Comparison of ENCODE assay signal across 8 mouse cellular contexts in genomic region chr6:87466221-87466620, GRCm38 (mm10). TPM values are rescaled to one million over a fixed set of nuclear protein-coding genes. Genes with fewer than 3 reads are reported as not detected.
DNase-seq lines count a peak whose midpoint lies in the region; ATAC-seq and TF ChIP-seq lines count a peak whose summit lies in the region.

No protein-coding gene starts in this region.

- H3K27ac ChIP-seq in ES-E14 (ENCODE audit: insufficient read depth, low read depth, low read length, poor library complexity, severe bottlenecking): no peak overlapping the region
- H3K27ac ChIP-seq in forebrain, embryonic 14.5 days (ENCODE audit: low read depth, low read length): no peak overlapping the region

- H3K4me3 ChIP-seq in ES-E14 (ENCODE audit: insufficient read depth in 1 of 2, low read depth in 1 of 2, low read length in 2 of 2, poor library complexity in 1 of 2, severe bottlenecking in 1 of 2): no peak overlapping the region
- no peak overlapping the region for H3K4me3 ChIP-seq in forebrain, embryonic 14.5 days (ENCODE audit: low read depth, low read length)

- peak; percentile 66 for DNase-seq in ES-E14 (ENCODE audit: low read depth, low spot score)
- peak; percentile 59 for DNase-seq in c-Kit-positive CD71-positive TER-119-positive erythroid progenitor cells, embryonic 14.5 days (ENCODE audit: low spot score)
- peak; percentile 73 for DNase-seq in forebrain, embryonic 14.5 days (ENCODE audit: low spot score)
- DNase-seq in heart, postnatal 36 days: peak; percentile 66 to 76
- peak; percentile 34 to 77 for DNase-seq in layer of hippocampus, adult 18-20 months (ENCODE audit: low spot score in 2 of 2)
- DNase-seq in lung, postnatal 14 days: peak; percentile 81
- peak; percentile 77 for DNase-seq in retina, postnatal 1 day
- peak; percentile 45 for DNase-seq in urinary bladder, adult 2 months (ENCODE audit: low spot score)

- H3K4me1 ChIP-seq in ES-E14 (ENCODE audit: control insufficient read depth in 2 of 2, insufficient read depth in 2 of 2, low read length in 2 of 2, poor library complexity in 1 of 2): no peaks in the 10 kb centered on the region
- H3K4me1 ChIP-seq in forebrain, embryonic 14.5 days (ENCODE audit: control insufficient read depth, insufficient read depth, low read length): peaks cover 3% of the 10 kb centered on the region; the same call in 1 of the 2 replicates

- no peaks in the 10 kb centered on the region for H3K27me3 ChIP-seq in forebrain, embryonic 14.5 days (replicated peaks; ENCODE audit: control insufficient read depth, insufficient read depth, low read length)

- no peaks in the 10 kb centered on the region for H3K9me3 ChIP-seq in ES-E14 (ENCODE audit: control insufficient read depth, insufficient read depth, low read depth, low read length)
- no peaks in the 10 kb centered on the region for H3K9me3 ChIP-seq in forebrain, embryonic 14.5 days (replicated peaks; ENCODE audit: control insufficient read depth, low read length)

- no peaks in the 10 kb centered on the region for H3K36me3 ChIP-seq in ES-E14 (ENCODE audit: control insufficient read depth, insufficient read depth, low read length, poor library complexity, severe bottlenecking)
- no peaks in the 10 kb centered on the region for H3K36me3 ChIP-seq in forebrain, embryonic 14.5 days (ENCODE audit: control insufficient read depth, insufficient read depth, low read length)

- peak overlapping the region; percentile 39 for H3K4me2 ChIP-seq in forebrain, embryonic 14.5 days (ENCODE audit: low read length)

- in situ Hi-C loops in ES-E14 (cut with MboI; ENCODE audit: low sequenced_read_pairs in 2 of 2, unreplicated experiment in 2 of 2): no loop called here

- WGBS in forebrain, embryonic 14.5 days: 10% methylated on average over 12 of the region's 12 CpGs

- H3K9ac ChIP-seq in ES-E14 (ENCODE audit: insufficient read depth, low read depth, low read length, poor library complexity, severe bottlenecking): no peak overlapping the region
- peak overlapping the region; percentile 48 for H3K9ac ChIP-seq in forebrain, embryonic 14.5 days (ENCODE audit: low read length)

- ATAC-seq in forebrain, embryonic 14.5 days: no peak

- intact Hi-C loops in heart, postnatal 36 days (cut with DNase I): loop anchor here (1.0 kb wide), 1 partner anchor 47 kb away; no protein-coding TSS in a partner anchor

TF ChIP-seq in ES-E14, 5 proteins besides CTCF, POLR2A, EP300 and RAD21:
- TF ChIP-seq MAFK (IDR thresholded peaks at IDR 0.05; ENCODE audit: insufficient read depth, low read depth, low read length): no peak

RNA-seq across cellular contexts. Expression of gene Bmp10, which starts 37.4 kb away (rescaled TPM):
- total RNA-seq in ES-E14 (2012; rRNA removed): not detected in 2 replicates
- not detected in 2 replicates for polyA plus RNA-seq in forebrain, embryonic 14.5 days (2014; fragmentation: Nextera tagmentation; extraction: Ambion mirVana)
- total RNA-seq in heart, postnatal 36 days (2021): 10 to 100 TPM; 26.3 to 39.5 TPM
- not detected for total RNA-seq in layer of hippocampus, adult 18-20 months (2021)
- polyA plus RNA-seq in urinary bladder, adult 2 months (2012; rRNA removed): 0.71 and 0.78 TPM in 2 replicates

Comparison
In these comparisons a context has a peak if more than half of its experiments do, and no peak if none do; other contexts are left out.
1. RNA of gene Bmp10, which starts 37.4 kb away (total RNA-seq): 26.3 to 39.5 TPM in heart, postnatal 36 days; not detected in ES-E14 and not detected in layer of hippocampus, adult 18-20 months; every median in the first group is over 10 times any median in the second.
2. Peak in every context shown above with its lines, with median percentiles within 50 percentile points of each other: DNase-seq.